19 mouse cellular contexts compared by ENCODE assay signal in the genomic region with DNA sequence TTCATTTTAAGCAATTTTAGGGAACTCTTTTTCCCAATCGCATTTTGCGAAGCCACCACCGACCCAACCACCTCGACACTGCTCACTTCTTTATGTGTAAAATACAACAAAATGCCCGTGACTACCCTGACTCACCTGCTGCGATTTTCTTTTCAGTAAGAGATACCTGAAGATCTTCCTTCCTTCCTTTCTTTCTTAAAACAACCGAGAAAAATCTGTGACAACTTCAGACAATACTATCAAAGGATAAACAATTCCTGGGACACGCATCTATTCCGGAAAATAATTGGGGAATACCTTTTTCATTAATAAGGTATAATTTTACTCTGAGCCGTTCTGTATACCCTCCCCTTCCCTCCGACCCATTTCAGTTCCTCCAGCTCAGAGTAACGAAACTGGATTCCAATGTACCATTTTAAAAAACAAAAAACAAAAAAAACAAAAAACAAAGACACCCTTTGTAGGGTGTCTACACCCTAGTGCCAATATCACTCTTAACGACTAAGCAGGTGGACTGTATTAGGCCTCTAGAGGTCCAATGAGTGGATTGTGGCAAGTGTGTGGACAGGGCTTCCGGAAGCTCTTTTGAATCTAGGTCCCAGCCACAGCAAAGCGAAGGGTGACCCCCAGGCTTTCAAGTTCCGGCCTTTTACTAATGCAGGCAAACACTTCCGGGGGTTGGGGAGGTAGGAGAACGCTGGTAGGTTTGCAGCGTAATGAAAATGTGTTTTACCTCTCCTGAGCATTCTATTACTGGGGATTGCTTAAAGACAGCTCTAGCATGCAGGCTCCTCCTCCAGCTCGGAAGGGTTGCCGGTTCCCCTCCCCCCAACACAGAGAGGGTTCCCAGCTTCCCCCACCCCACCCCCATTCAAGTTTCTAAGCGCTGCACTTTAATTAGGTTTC. TPM values are rescaled to one million over a fixed set of nuclear protein-coding genes. Genes with fewer than 3 reads are reported as not detected.
DNase-seq lines count a peak whose midpoint lies in the region; ATAC-seq and TF ChIP-seq lines count a peak whose summit lies in the region.
"Had no signal": no experiment of that assay in that cellular context is flagged by ENCODE, and none has a peak within 500 bp of the region (broad histone marks: within the 10 kb centered on the region; RNA-seq: fewer than 3 reads in every experiment).

No protein-coding gene starts in this region.

- no peaks in the 10 kb centered on the region for H3K9me3 ChIP-seq in hindbrain, embryonic 11.5 days (ENCODE audit: control insufficient read depth, low read length)
- no peaks in the 10 kb centered on the region for H3K9me3 ChIP-seq in hindbrain, embryonic 13.5 days
- no peaks in the 10 kb centered on the region for H3K9me3 ChIP-seq in midbrain, embryonic 11.5 days (ENCODE audit: control insufficient read depth, low read length)
- no peaks in the 10 kb centered on the region for H3K9me3 ChIP-seq in midbrain, embryonic 15.5 days
- no peaks in the 10 kb centered on the region for H3K9me3 ChIP-seq in G1E (replicated peaks)
- H3K9me3 ChIP-seq in neural tube, embryonic 11.5 days (ENCODE audit: control insufficient read depth, low read length) = no peaks in the 10 kb centered on the region
- peaks cover 3% of the 10 kb centered on the region; the same call in 1 of the 2 replicates for H3K9me3 ChIP-seq in hindbrain, postnatal 0 days (ENCODE audit: low read length)
- no peaks in the 10 kb centered on the region for H3K9me3 ChIP-seq in forebrain, embryonic 13.5 days (replicated peaks)
- H3K9me3 ChIP-seq: embryonic facial prominence, embryonic 12.5 days; heart, embryonic 15.5 days; limb, embryonic 15.5 days had no signal

- H3K9ac ChIP-seq in hindbrain, embryonic 11.5 days (ENCODE audit: low read depth, low read length) = no peak overlapping the region
- H3K9ac ChIP-seq in hindbrain, embryonic 13.5 days = no peak overlapping the region
- no peak overlapping the region for H3K9ac ChIP-seq in midbrain, embryonic 11.5 days (ENCODE audit: low read length)
- H3K9ac ChIP-seq in midbrain, embryonic 15.5 days = no peak overlapping the region
- no peak overlapping the region for H3K9ac ChIP-seq in neural tube, embryonic 11.5 days (ENCODE audit: low read length)
- no peak overlapping the region for H3K9ac ChIP-seq in hindbrain, postnatal 0 days (replicated peaks; ENCODE audit: low read length)
- no peak overlapping the region for H3K9ac ChIP-seq in forebrain, embryonic 13.5 days
- H3K9ac ChIP-seq: embryonic facial prominence, embryonic 12.5 days; heart, embryonic 15.5 days; hindbrain, embryonic 14.5 days; limb, embryonic 15.5 days had no signal

- H3K27ac ChIP-seq in hindbrain, embryonic 11.5 days (ENCODE audit: low read depth, low read length) = no peak overlapping the region
- H3K27ac ChIP-seq in hindbrain, embryonic 13.5 days = no peak overlapping the region
- H3K27ac ChIP-seq in midbrain, embryonic 11.5 days (ENCODE audit: low read depth, low read length) = no peak overlapping the region
- no peak overlapping the region for H3K27ac ChIP-seq in midbrain, embryonic 15.5 days
- H3K27ac ChIP-seq in neural tube, embryonic 11.5 days (ENCODE audit: low read depth, low read length) = no peak overlapping the region
- no peak overlapping the region for H3K27ac ChIP-seq in hindbrain, postnatal 0 days
- H3K27ac ChIP-seq in forebrain, embryonic 13.5 days = no peak overlapping the region
- H3K27ac ChIP-seq: embryonic facial prominence, embryonic 12.5 days; heart, embryonic 15.5 days; hindbrain, embryonic 14.5 days; limb, embryonic 15.5 days had no signal

- 3% methylated on average over 22 of the region's 22 CpGs for WGBS in hindbrain, embryonic 11.5 days
- 2% methylated on average over 22 of the region's 22 CpGs for WGBS in hindbrain, embryonic 13.5 days
- 3% methylated on average over 22 of the region's 22 CpGs for WGBS in midbrain, embryonic 11.5 days
- 2% methylated on average over 22 of the region's 22 CpGs for WGBS in midbrain, embryonic 15.5 days
- 1% methylated on average over 22 of the region's 22 CpGs for WGBS in neural tube, embryonic 11.5 days
- 2% methylated on average over 22 of the region's 22 CpGs for WGBS in hindbrain, postnatal 0 days
- 3% methylated on average over 22 of the region's 22 CpGs for WGBS in forebrain, embryonic 13.5 days

- peaks cover 98% of the 10 kb centered on the region for H3K27me3 ChIP-seq in hindbrain, embryonic 11.5 days (ENCODE audit: control insufficient read depth, insufficient read depth, low read length)
- peaks cover 100% of the 10 kb centered on the region for H3K27me3 ChIP-seq in hindbrain, embryonic 13.5 days
- H3K27me3 ChIP-seq in midbrain, embryonic 11.5 days (ENCODE audit: control insufficient read depth, insufficient read depth, low read length) = peaks cover 100% of the 10 kb centered on the region
- H3K27me3 ChIP-seq in midbrain, embryonic 15.5 days (replicated peaks) = peaks cover 99% of the 10 kb centered on the region
- H3K27me3 ChIP-seq in G1E (ENCODE audit: insufficient read depth, low read length) = no peaks in the 10 kb centered on the region
- peaks cover 97% of the 10 kb centered on the region for H3K27me3 ChIP-seq in neural tube, embryonic 11.5 days (ENCODE audit: control insufficient read depth, insufficient read depth, low read length)
- H3K27me3 ChIP-seq in hindbrain, postnatal 0 days (ENCODE audit: insufficient read depth, low read length) = peaks cover 97% of the 10 kb centered on the region
- H3K27me3 ChIP-seq in forebrain, embryonic 13.5 days = peaks cover 100% of the 10 kb centered on the region

- H3K4me3 ChIP-seq in hindbrain, embryonic 11.5 days (ENCODE audit: low read depth, low read length) = no peak overlapping the region
- H3K4me3 ChIP-seq in hindbrain, embryonic 13.5 days = no peak overlapping the region
- H3K4me3 ChIP-seq in midbrain, embryonic 11.5 days (ENCODE audit: low read depth, low read length) = no peak overlapping the region
- no peak overlapping the region for H3K4me3 ChIP-seq in midbrain, embryonic 15.5 days
- peak overlapping the region; percentile 71 for H3K4me3 ChIP-seq in G1E (ENCODE audit: low read depth, low read length)
- no peak overlapping the region for H3K4me3 ChIP-seq in neural tube, embryonic 11.5 days (ENCODE audit: low read depth, low read length)
- no peak overlapping the region for H3K4me3 ChIP-seq in hindbrain, postnatal 0 days (ENCODE audit: low read length)
- no peak overlapping the region for H3K4me3 ChIP-seq in forebrain, embryonic 13.5 days
- H3K4me3 ChIP-seq: embryonic facial prominence, embryonic 12.5 days; heart, embryonic 15.5 days; limb, embryonic 15.5 days; myocyte had no signal

- no peaks in the 10 kb centered on the region for H3K36me3 ChIP-seq in hindbrain, embryonic 11.5 days (ENCODE audit: control insufficient read depth, insufficient read depth, low read length)
- no peaks in the 10 kb centered on the region for H3K36me3 ChIP-seq in hindbrain, embryonic 13.5 days
- H3K36me3 ChIP-seq in midbrain, embryonic 11.5 days (ENCODE audit: control insufficient read depth, insufficient read depth, low read length) = no peaks in the 10 kb centered on the region
- H3K36me3 ChIP-seq in midbrain, embryonic 15.5 days (replicated peaks) = no peaks in the 10 kb centered on the region
- peaks cover 28% of the 10 kb centered on the region for H3K36me3 ChIP-seq in G1E (replicated peaks)
- H3K36me3 ChIP-seq in neural tube, embryonic 11.5 days (ENCODE audit: control insufficient read depth, insufficient read depth, low read length) = no peaks in the 10 kb centered on the region
- H3K36me3 ChIP-seq in hindbrain, postnatal 0 days (ENCODE audit: insufficient read depth, low read length) = no peaks in the 10 kb centered on the region
- no peaks in the 10 kb centered on the region for H3K36me3 ChIP-seq in forebrain, embryonic 13.5 days (ENCODE audit: poor library complexity, severe bottlenecking)
- H3K36me3 ChIP-seq: embryonic facial prominence, embryonic 12.5 days; heart, embryonic 15.5 days; limb, embryonic 15.5 days had no signal

- ATAC-seq in hindbrain, embryonic 11.5 days (ENCODE audit: low FRiP score) = no peak
- no peak for ATAC-seq in hindbrain, embryonic 13.5 days (ENCODE audit: low FRiP score)
- ATAC-seq in midbrain, embryonic 11.5 days (ENCODE audit: low FRiP score) = no peak
- ATAC-seq in midbrain, embryonic 15.5 days (replicated peaks) = no peak
- peak; percentile 43 for ATAC-seq in G1E (ENCODE audit: extremely low read depth, insufficient number of reproducible peaks, low FRiP score, poor library complexity, severe bottlenecking)
- no peak for ATAC-seq in neural tube, embryonic 11.5 days (ENCODE audit: insufficient read depth, low FRiP score, low TSS enrichment)
- no peak for ATAC-seq in hindbrain, postnatal 0 days
- no peak for ATAC-seq in forebrain, embryonic 13.5 days

- TF ChIP-seq CTCF in G1E (IDR thresholded peaks at IDR 0.05; ENCODE audit: low read depth, low read length) = no peak
- TF ChIP-seq CTCF in hindbrain, postnatal 0 days (IDR thresholded peaks at IDR 0.05; ENCODE audit: low read depth) = no peak

- no peak overlapping the region for H3K4me2 ChIP-seq in hindbrain, embryonic 11.5 days (replicated peaks; ENCODE audit: low read depth, low read length)
- H3K4me2 ChIP-seq in hindbrain, embryonic 13.5 days = no peak overlapping the region
- no peak overlapping the region for H3K4me2 ChIP-seq in midbrain, embryonic 11.5 days
- H3K4me2 ChIP-seq in midbrain, embryonic 15.5 days = no peak overlapping the region
- peak overlapping the region; percentile 7; the same call in 1 of the 2 replicates for H3K4me2 ChIP-seq in neural tube, embryonic 11.5 days (ENCODE audit: low read depth)
- no peak overlapping the region for H3K4me2 ChIP-seq in hindbrain, postnatal 0 days (ENCODE audit: low read depth, low read length)
- no peak overlapping the region for H3K4me2 ChIP-seq in forebrain, embryonic 13.5 days
- H3K4me2 ChIP-seq: embryonic facial prominence, embryonic 12.5 days; heart, embryonic 15.5 days; hindbrain, embryonic 14.5 days; limb, embryonic 15.5 days had no signal

- DNase-seq in hindbrain, embryonic 11.5 days (ENCODE audit: low spot score) = peak; percentile 50
- peak; percentile 89 for DNase-seq in midbrain, embryonic 11.5 days (ENCODE audit: low spot score, missing footprints)
- peak; percentile 78 for DNase-seq in G1E (ENCODE audit: low spot score)
- no peak for DNase-seq in neural tube, embryonic 11.5 days (ENCODE audit: low spot score)
- no peak for DNase-seq in hindbrain, postnatal 0 days (ENCODE audit: low spot score)
- DNase-seq: adrenal gland, adult 8-10 months; gastrocnemius, postnatal 36 days; layer of hippocampus, postnatal 36 days had no signal

- H3K4me1 ChIP-seq in hindbrain, embryonic 11.5 days (replicated peaks; ENCODE audit: control insufficient read depth, insufficient read depth, low read length) = 0 out of 2 replicates have a peak, but pooled peaks cover 2% of the 10 kb centered on the region
- H3K4me1 ChIP-seq in hindbrain, embryonic 13.5 days (replicated peaks) = 0 out of 2 replicates have a peak, but pooled peaks cover under 1% of the 10 kb centered on the region
- no peaks in the 10 kb centered on the region for H3K4me1 ChIP-seq in midbrain, embryonic 11.5 days (ENCODE audit: control insufficient read depth, insufficient read depth, low read length)
- no peaks in the 10 kb centered on the region; the same call in 1 of the 2 replicates for H3K4me1 ChIP-seq in midbrain, embryonic 15.5 days
- peaks cover 70% of the 10 kb centered on the region for H3K4me1 ChIP-seq in G1E (ENCODE audit: insufficient read depth, low read depth, low read length)
- peaks cover 3% of the 10 kb centered on the region; the same call in 1 of the 2 replicates for H3K4me1 ChIP-seq in neural tube, embryonic 11.5 days (ENCODE audit: control insufficient read depth, insufficient read depth, low read length)
- no peaks in the 10 kb centered on the region for H3K4me1 ChIP-seq in hindbrain, postnatal 0 days (ENCODE audit: insufficient read depth, low read length)
- no peaks in the 10 kb centered on the region for H3K4me1 ChIP-seq in forebrain, embryonic 13.5 days
- H3K4me1 ChIP-seq: embryonic facial prominence, embryonic 12.5 days had no signal

RNA-seq across cellular contexts. Expression of a gene that starts 5.3 kb away (rescaled TPM):
- not detected in 2 replicates for polyA plus RNA-seq in hindbrain, embryonic 11.5 days (2014; fragmentation: Nextera tagmentation; extraction: Ambion mirVana)
- not detected in 2 replicates for polyA plus RNA-seq in hindbrain, embryonic 13.5 days (2015; fragmentation: Nextera tagmentation; extraction: Ambion mirVana)
- polyA plus RNA-seq in midbrain, embryonic 11.5 days (2014; fragmentation: Nextera tagmentation; extraction: Ambion mirVana) = not detected in 2 replicates
- not detected in 2 replicates for polyA plus RNA-seq in midbrain, embryonic 15.5 days (2015; fragmentation: Nextera tagmentation; extraction: Ambion mirVana)
- total RNA-seq in G1E (2014; fragmentation: Nextera tagmentation) = 17.4 and 25.0 TPM in 2 replicates
- total RNA-seq in G1E (2017) = 38.8 and 46.4 TPM in 2 replicates
- polyA plus RNA-seq in G1E (2012) = 93.3 and 93.9 TPM in 2 replicates
- 0.33 and 0.35 TPM in 2 replicates for polyA plus RNA-seq in neural tube, embryonic 11.5 days (2014; fragmentation: Nextera tagmentation; extraction: Ambion mirVana)
- total RNA-seq in hindbrain, postnatal 0 days (2014; rRNA removed) = not detected in 2 replicates
- polyA plus RNA-seq in hindbrain, postnatal 0 days (2015; fragmentation: Nextera tagmentation; extraction: Ambion mirVana) = not detected in 2 replicates
- polyA plus RNA-seq in forebrain, embryonic 13.5 days (2015; fragmentation: Nextera tagmentation; extraction: Ambion mirVana) = not detected in 2 replicates
- total RNA-seq: adrenal gland, adult 8-10 months; gastrocnemius, postnatal 36 days; layer of hippocampus, postnatal 36 days; megakaryocyte-erythroid progenitor cell, adult 5-6 weeks had no signal
- polyA plus RNA-seq: embryonic facial prominence, embryonic 12.5 days; frontal cortex, adult 2 months; heart, embryonic 15.5 days; hindbrain, embryonic 14.5 days; limb, embryonic 15.5 days; stomach, embryonic 16.5 days had no signal

Comparison
In these comparisons a context has a peak if more than half of its experiments do, and no peak if none do; other contexts are left out.
1. DNase-seq: peak in hindbrain, embryonic 11.5 days (single experiment), midbrain, embryonic 11.5 days (single experiment) and G1E (single experiment); none in neural tube, embryonic 11.5 days (single experiment) and hindbrain, postnatal 0 days (single experiment).
2. RNA of a gene that starts 5.3 kb away (polyA plus RNA-seq): 93.3 to 93.9 TPM in G1E; 0.33 to 0.35 TPM in neural tube, embryonic 11.5 days, not detected in hindbrain, embryonic 11.5 days, not detected in hindbrain, embryonic 13.5 days, not detected in midbrain, embryonic 11.5 days, not detected in midbrain, embryonic 15.5 days, not detected in hindbrain, postnatal 0 days and not detected in forebrain, embryonic 13.5 days; every median in the first group is over 10 times any median in the second.